Mouse (Mus musculus): ENCODE results near the gene Lmna. TPM values are rescaled to one million over a fixed set of nuclear protein-coding genes. Genes with fewer than 3 reads are reported as not detected.
A peak's percentile ranks its signal among the peaks of the same experiment; 100 is the strongest.

Lmna gene
- polyA plus RNA-seq, 1 experiment from 2014 or later: 51.6 TPM

- no peak overlapping the region for H3K27ac ChIP-seq
- H3K4me3 ChIP-seq: no peak overlapping the region
- H3K27me3 ChIP-seq (replicated peaks): no peaks in the 10 kb centered on the region
- no peaks in the 10 kb centered on the region for H3K36me3 ChIP-seq (replicated peaks)
- no peak overlapping the region for H3K4me2 ChIP-seq
- H3K9me3 ChIP-seq: no peaks in the 10 kb centered on the region
- H3K9ac ChIP-seq: no peak overlapping the region
- H3K4me1 ChIP-seq: peaks cover 27% of the 10 kb centered on the region
- ATAC-seq (replicated peaks): no peak
- WGBS: 82% methylated on average over 7 of the region's 7 CpGs
These were observed 3.9 kb upstream of the Lmna start for GRCm38 (mm10) chr3:88513546-88514115.

- Histone ChIP-seq H3K9ac (no peak overlapping the region), H3K4me1 (peaks cover 27% of the 10 kb centered on the region), H3K9me3 (no peaks in the 10 kb centered on the region), H3K4me2 (no peak overlapping the region), H3K27me3 (replicated peaks) (no peaks in the 10 kb centered on the region), H3K36me3 (replicated peaks) (no peaks in the 10 kb centered on the region), H3K27ac (no peak overlapping the region), H3K4me3 (no peak overlapping the region)
- 44% methylated on average over 15 of the region's 15 CpGs for WGBS
- no peak for ATAC-seq (replicated peaks)
These were observed 3.3 kb upstream of the Lmna start for GRCm38 (mm10) chr3:88512896-88513545.

GRCm38 (mm10) chr3:88512141-88512895, 2.6 kb upstream of the Lmna start:
- 37% methylated on average over 6 of the region's 6 CpGs for WGBS
- no peak overlapping the region for H3K27ac ChIP-seq
- H3K27me3 ChIP-seq (replicated peaks): no peaks in the 10 kb centered on the region
- H3K4me2 ChIP-seq: no peak overlapping the region
- no peaks in the 10 kb centered on the region for H3K36me3 ChIP-seq (replicated peaks)
- H3K9me3 ChIP-seq: no peaks in the 10 kb centered on the region
- H3K9ac ChIP-seq: no peak overlapping the region
- H3K4me3 ChIP-seq: no peak overlapping the region
- ATAC-seq (replicated peaks): no peak
- peaks cover 27% of the 10 kb centered on the region for H3K4me1 ChIP-seq

- WGBS: 51% methylated on average over 4 of the region's 4 CpGs
- Histone ChIP-seq H3K27ac (no peak overlapping the region), H3K9ac (no peak overlapping the region), H3K9me3 (no peaks in the 10 kb centered on the region), H3K4me3 (no peak overlapping the region), H3K36me3 (replicated peaks) (no peaks in the 10 kb centered on the region), H3K4me1 (peaks cover 27% of the 10 kb centered on the region), H3K4me2 (no peak overlapping the region), H3K27me3 (replicated peaks) (no peaks in the 10 kb centered on the region)
- no peak for ATAC-seq (replicated peaks)
These were observed 1.8 kb upstream of the Lmna start for GRCm38 (mm10) chr3:88511559-88511958.

DNA sequence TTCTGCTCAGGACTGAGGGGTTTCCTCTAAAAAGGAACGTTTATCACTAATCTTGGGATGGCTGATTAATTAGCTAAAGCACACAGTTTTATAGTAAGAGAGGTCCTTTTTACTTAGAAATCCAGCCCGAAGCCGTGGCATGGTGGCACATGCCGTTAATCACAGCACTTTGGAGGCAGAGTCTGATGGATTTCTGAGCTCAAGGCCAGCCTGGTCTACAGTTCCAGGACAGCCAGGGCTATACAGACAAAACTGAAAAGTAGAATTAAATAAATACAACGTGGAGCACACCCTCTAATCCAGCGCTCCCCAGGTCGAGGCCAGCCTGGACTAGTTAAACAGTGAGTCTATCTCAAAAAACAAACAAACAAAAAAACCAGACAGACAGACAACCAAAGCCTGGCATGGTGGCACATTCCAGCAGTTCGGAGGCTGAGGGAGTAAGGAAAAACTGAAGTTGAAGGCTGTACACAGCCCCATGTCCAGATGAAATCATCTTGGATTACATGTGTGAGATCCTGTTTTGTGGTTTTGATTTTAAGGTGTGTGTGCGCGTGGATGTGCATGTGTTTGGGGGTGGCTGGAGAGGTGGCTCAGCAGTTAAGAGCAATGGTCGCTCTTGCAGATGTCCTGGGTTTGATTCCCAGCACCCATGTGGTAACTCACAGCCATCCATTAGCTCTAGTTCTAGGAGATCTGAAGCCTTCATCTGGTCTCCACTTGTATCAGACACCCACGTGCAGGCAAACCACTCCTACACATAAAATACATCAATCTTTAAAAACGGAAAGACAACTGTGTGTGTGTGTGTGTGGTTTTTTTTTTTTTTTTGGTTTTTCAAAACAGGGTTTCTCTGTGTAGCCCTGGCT, 899 bp upstream of the Lmna start:
- peak; percentile 7 for ATAC-seq (replicated peaks)
- Histone ChIP-seq H3K27ac (peak overlapping the region; percentile 87), H3K4me2 (peak overlapping the region; percentile 56), H3K36me3 (replicated peaks) (no peaks in the 10 kb centered on the region), H3K27me3 (replicated peaks) (no peaks in the 10 kb centered on the region), H3K4me1 (peaks cover 27% of the 10 kb centered on the region), H3K4me3 (peak overlapping the region; percentile 37), H3K9me3 (no peaks in the 10 kb centered on the region), H3K9ac (peak overlapping the region; percentile 45)
- 51% methylated on average over 13 of the region's 13 CpGs for WGBS

DNA sequence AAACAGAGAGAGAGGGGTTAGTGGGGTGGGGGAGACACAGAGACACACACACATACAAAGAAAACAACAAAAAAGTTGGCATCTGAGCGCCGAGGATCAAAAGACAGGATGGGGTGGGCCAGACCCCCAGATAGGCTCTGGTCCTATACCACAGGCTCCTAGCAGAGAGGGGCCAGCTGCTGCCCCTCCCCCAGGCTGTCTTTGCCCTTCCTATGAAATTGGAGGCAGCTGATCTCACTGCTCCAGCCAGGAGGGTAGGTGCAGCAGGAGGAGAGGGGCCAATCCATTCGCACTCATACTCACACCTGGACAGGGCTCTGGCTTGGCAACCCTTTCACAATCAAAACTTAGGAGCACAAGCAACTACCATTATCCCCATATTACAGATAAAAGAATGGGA, 506 bp downstream of the Lmna start:
- peak overlapping the region; percentile 56 for H3K4me2 ChIP-seq
- H3K27me3 ChIP-seq (replicated peaks): 0 out of 2 replicates have a peak, but pooled peaks cover 3% of the 10 kb centered on the region
- H3K4me1 ChIP-seq: peaks cover 27% of the 10 kb centered on the region
- no peaks in the 10 kb centered on the region for H3K36me3 ChIP-seq (replicated peaks)
- WGBS: 78% methylated on average over 3 of the region's 3 CpGs
- H3K4me3 ChIP-seq: peak overlapping the region; percentile 37
- ATAC-seq (replicated peaks): peak; percentile 19; the same call in 1 of the 2 replicates
- H3K9ac ChIP-seq: no peak overlapping the region; the same call in 1 of the 2 replicates
- H3K9me3 ChIP-seq: no peaks in the 10 kb centered on the region
- H3K27ac ChIP-seq: peak overlapping the region; percentile 87

- no peak for ATAC-seq (replicated peaks)
- 60% methylated on average over 7 of the region's 7 CpGs for WGBS
- Histone ChIP-seq H3K36me3 (replicated peaks) (no peaks in the 10 kb centered on the region), H3K4me3 (no peak overlapping the region), H3K4me1 (peaks cover 44% of the 10 kb centered on the region), H3K27ac (no peak overlapping the region), H3K27me3 (replicated peaks) (0 out of 2 replicates have a peak, but pooled peaks cover 8% of the 10 kb centered on the region), H3K4me2 (no peak overlapping the region), H3K9me3 (no peaks in the 10 kb centered on the region), H3K9ac (no peak overlapping the region)
These were observed 4.0 kb downstream of the Lmna start for GRCm38 (mm10) chr3:88505765-88506164.

DNA sequence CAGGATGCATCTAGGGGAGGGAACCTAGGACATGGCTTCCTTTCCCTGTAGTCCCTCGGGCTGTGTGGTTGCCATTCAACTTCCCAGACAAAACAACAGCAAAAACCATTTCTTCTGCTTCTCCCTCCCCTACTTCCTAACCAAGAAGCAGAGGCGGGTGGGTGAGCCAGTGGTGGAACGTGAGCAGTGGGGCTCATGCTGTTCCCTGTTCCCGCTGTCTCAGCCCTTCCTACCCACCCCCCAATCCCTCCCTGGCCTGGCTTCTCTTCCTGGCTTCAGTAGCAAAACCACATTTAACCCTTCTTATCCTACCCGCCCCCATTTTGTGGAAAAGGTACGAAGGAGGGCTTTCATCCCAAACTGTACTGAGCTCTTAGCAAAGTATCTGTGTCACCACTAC, 4.7 kb downstream of the Lmna start:
- WGBS: 63% methylated on average over 6 of the region's 6 CpGs
- no peak overlapping the region for H3K27ac ChIP-seq
- no peak overlapping the region for H3K4me2 ChIP-seq
- H3K9me3 ChIP-seq: no peaks in the 10 kb centered on the region
- ATAC-seq (replicated peaks): no peak
- H3K36me3 ChIP-seq (replicated peaks): no peaks in the 10 kb centered on the region
- H3K4me1 ChIP-seq: peaks cover 40% of the 10 kb centered on the region
- no peak overlapping the region for H3K4me3 ChIP-seq
- H3K27me3 ChIP-seq (replicated peaks): 0 out of 2 replicates have a peak, but pooled peaks cover 8% of the 10 kb centered on the region
- H3K9ac ChIP-seq: no peak overlapping the region

- no peak overlapping the region for H3K4me3 ChIP-seq
These were observed 5.6 kb downstream of the Lmna start for GRCm38 (mm10) chr3:88503881-88504746.

DNA sequence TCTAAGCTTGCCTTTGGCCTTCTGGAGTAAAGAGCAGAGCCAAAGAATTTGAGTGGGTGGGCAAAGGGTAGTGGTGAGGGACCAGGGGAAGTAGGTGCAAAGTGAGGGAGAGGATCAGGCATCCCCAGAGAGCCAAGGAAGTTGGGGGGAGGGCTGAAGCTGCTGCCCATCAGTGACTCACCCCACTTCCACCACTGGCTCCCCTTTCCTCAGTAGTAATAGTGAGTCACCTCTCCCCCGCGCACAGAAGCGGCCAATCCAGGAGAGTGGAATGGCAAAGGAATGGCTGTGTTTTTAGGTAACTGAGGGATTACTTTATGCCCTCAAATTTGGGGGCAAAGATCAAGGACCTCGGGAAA, 6.3 kb downstream of the Lmna start:
- peak overlapping the region; percentile 74; the same call in 1 of the 2 replicates for H3K27ac ChIP-seq
- H3K27me3 ChIP-seq (replicated peaks): 0 out of 2 replicates have a peak, but pooled peaks cover 8% of the 10 kb centered on the region
- peak overlapping the region; percentile 92 for H3K4me2 ChIP-seq
- no peaks in the 10 kb centered on the region for H3K36me3 ChIP-seq (replicated peaks)
- 10% methylated on average over 4 of the region's 4 CpGs for WGBS
- H3K4me3 ChIP-seq: peak overlapping the region; percentile 82
- H3K4me1 ChIP-seq: peaks cover 33% of the 10 kb centered on the region
- peak overlapping the region; percentile 81 for H3K9ac ChIP-seq
- ATAC-seq (replicated peaks): peak; percentile 24; the same call in 1 of the 2 replicates
- no peaks in the 10 kb centered on the region for H3K9me3 ChIP-seq

More at GRCm38 (mm10) chr3:88503881-88504746, 5.6 kb downstream of the Lmna start:
- ATAC-seq (replicated peaks): no peak
- no peak overlapping the region for H3K9ac ChIP-seq
- no peak overlapping the region; the same call in 1 of the 2 replicates for H3K4me2 ChIP-seq
- no peaks in the 10 kb centered on the region for H3K36me3 ChIP-seq (replicated peaks)
- H3K27ac ChIP-seq: no peak overlapping the region
- WGBS: 46% methylated on average over 8 of the region's 8 CpGs
- H3K9me3 ChIP-seq: no peaks in the 10 kb centered on the region
- H3K4me1 ChIP-seq: peaks cover 33% of the 10 kb centered on the region
- H3K27me3 ChIP-seq (replicated peaks): 0 out of 2 replicates have a peak, but pooled peaks cover 8% of the 10 kb centered on the region

Measured in midbrain, embryonic 15.5 days (tissue).